Mouse (Mus musculus): ENCODE results near the gene Mt3.

Gene Mt3

DNA sequence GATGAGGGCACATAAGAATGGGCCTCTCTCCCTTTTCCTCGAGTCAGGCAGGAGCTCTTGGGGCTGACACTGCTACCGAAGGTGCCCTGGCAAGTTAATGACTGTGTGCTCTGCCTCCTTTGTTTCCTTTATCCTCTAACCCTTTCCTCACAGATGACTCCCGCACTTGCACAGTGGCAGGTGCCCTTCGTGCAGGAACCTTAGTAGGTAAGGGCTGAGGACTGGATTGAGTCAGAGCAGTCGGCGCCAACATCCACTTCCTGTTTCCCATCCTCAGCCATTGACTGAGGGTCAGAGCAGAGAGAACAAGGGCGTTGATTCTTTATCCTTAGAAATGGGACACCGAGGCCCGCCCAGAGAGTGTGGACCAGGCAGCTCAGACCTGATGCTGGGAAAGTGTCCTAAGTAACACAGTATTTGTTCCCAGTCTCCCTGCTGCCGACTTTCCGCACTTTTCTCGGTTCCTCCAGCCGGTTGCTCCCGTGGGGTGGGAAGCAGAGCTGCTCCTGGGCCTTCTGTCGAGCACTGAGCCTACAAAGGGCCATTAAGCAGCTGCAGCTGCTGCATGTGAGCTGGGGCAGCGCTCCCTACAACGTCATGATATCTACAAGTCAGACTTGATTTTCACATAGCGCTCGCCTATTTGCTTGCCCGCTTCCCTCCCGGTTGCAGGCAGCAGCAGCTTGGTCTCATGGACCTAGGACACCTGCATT lies 35.0 kb downstream of the Mt3 start:
- ChIA-PET CTCF (interaction anchor here (0.6 to 6.0 kb wide), 32 partner anchors 8 to 1208 kb away, joined by 3 to 95 read pairs (median 5); partner anchors contain the start of genes Mt1 (in 2 of the 4), Mt2 (in 2 of the 4), Nup93 (in 2 of the 4) and Bbs2 (in 1 of the 4)), POLR2A (interaction anchor here (0.6 to 19.7 kb wide), 59 partner anchors 8 to 1011 kb away, joined by 3 to 1078 read pairs (median 5); partner anchors contain the start of genes Mt1 (in 4 of the 4), Mt2 (in 4 of the 4), Bbs2 (in 3 of the 4) and Nup93 (in 3 of the 4))

DNA sequence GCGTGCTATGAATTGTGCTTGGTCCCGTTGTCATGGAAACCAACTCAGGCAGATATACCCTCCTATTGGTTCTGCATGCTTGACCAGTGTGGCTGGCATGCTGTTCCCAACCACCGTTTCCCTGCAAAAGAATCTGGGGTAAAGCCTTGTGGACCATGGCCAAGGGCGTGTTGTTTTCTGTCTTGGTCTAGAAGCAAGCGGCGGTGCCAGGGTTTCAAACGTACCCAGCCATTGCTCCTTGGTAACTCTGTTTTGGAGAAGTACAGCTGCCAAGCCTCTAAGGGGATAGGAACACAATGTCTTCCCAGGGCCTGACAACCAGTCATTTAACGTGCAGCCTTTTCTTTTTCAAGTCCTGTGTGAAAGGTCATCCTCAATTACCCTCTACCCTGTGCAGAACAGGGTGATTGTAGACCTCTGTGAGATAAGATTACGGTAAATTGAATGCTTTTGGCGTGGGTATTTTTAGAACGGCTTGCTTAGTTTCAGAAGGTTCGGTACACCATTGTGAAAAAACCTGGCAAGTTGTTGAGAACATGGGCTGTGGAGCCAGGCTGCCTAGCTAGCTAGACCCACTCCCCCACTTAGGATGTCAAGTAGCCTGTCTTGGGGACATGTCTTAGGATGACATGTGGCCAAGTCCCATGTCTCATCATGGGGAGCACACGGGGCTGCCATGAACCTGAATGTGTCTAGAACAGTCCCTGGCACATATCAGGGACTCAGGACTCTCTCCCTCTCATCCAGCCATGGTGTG lies 37.0 kb downstream of the Mt3 start:
- ChIA-PET POLR2A (interaction anchor here (0.7 to 19.7 kb wide), 7 partner anchors 10 to 200 kb away, joined by 3 to 1078 read pairs (median 7); partner anchors contain the start of genes Mt1 (in 3 of the 4) and Mt2 (in 3 of the 4)), CTCF (interaction anchor here in 1 of 4 experiments (1.7 kb wide), 1 partner anchor 10 kb away, joined by 6 read pairs; no protein-coding TSS in a partner anchor)

GRCm38 (mm10) chr8:94191101-94191691 lies 38.8 kb downstream of the Mt3 start:
- CTCF ChIA-PET, result interaction anchor here (0.6 to 1.7 kb wide), 14 partner anchors 8 to 1505 kb away, joined by 3 to 25 read pairs (median 4); no protein-coding TSS in a partner anchor
- POLR2A ChIA-PET, result interaction anchor here (0.6 to 19.7 kb wide), 33 partner anchors 8 to 890 kb away, joined by 3 to 1078 read pairs (median 6); partner anchors contain the start of genes Mt1 (in 4 of the 4), Mt2 (in 3 of the 4), Nup93 (in 3 of the 4) and Bbs2 (in 1 of the 4)

GRCm38 (mm10) chr8:94192926-94193325 lies 40.5 kb downstream of the Mt3 start:
- CTCF ChIA-PET, result interaction anchor here in 1 of 4 experiments (1.5 to 1.7 kb wide), 2 partner anchors 14 to 26 kb away, joined by 4 to 5 read pairs; partner anchors contain the start of gene Mt1
- POLR2A ChIA-PET, result interaction anchor here (0.6 to 19.7 kb wide), 11 partner anchors 14 to 155 kb away, joined by 3 to 1078 read pairs (median 3); partner anchors contain the start of genes Mt2 (in 3 of the 4), Mt1 (in 2 of the 4) and Bbs2 (in 1 of the 4)

GRCm38 (mm10) chr8:94194591-94195223 lies 42.3 kb downstream of the Mt3 start:
- ChIA-PET CTCF (interaction anchor here in 3 of 4 experiments (0.6 to 1.5 kb wide), 3 partner anchors 9 to 11 kb away, joined by 3 read pairs; no protein-coding TSS in a partner anchor), POLR2A (interaction anchor here in 3 of 4 experiments (0.7 to 19.7 kb wide), 5 partner anchors 8 to 23 kb away, joined by 3 to 1078 read pairs (median 4); partner anchors contain the start of genes Mt2 (in 2 of the 3), Mt1 (in 1 of the 3) and Nup93 (in 1 of the 3))

DNA sequence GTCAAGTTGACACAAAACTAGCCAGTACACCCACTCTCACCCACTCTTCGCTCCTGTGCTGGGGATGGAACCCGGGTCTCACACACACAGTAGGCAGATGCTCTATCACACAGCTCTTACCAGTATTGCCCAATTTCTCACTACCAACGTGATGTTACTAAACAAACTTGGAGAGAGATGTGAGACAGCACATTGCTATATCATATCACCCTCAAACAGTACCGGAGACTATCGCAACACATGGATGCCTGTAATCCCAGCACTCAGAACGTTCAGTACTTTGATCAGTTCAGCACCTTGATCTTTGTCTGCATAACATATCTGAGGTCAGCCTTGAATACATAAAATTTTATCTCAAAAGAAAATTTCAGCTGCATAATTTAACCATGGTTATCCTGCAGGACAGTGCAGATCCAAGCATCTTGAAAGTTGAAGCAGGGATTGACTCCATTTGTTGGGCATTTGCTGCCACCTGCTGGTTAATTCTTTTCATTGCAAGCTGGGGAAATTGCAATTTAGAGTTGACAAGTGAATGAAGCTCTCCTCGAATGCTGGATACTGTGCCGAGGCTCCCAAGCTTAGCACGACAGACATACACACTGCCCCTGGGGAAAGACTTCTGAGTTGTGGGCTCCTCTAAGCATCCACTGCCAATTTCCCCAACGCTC lies 46.9 kb downstream of the Mt3 start:
- CTCF ChIA-PET, result interaction anchor here (0.5 to 3.4 kb wide), 77 partner anchors 8 to 1381 kb away, joined by 3 to 39 read pairs (median 4); partner anchors contain the start of genes Nup93 (in 3 of the 4), Bbs2 (in 2 of the 4), Mt1 (in 1 of the 4) and Mt2 (in 1 of the 4)
- POLR2A ChIA-PET, result interaction anchor here in 3 of 4 experiments (0.5 to 3.3 kb wide), 32 partner anchors 8 to 198 kb away, joined by 3 to 16 read pairs (median 5); partner anchors contain the start of genes Mt1 (in 3 of the 3), Mt2 (in 3 of the 3), Nup93 (in 2 of the 3) and Bbs2 (in 1 of the 3)
